Mouse (Mus musculus): ENCODE data around the gene Med16.

GRCm38 (mm10) chr10:79877174-79877573 lies 31.5 kb downstream of the Med16 start:
- TF ChIP-seq POLR2A (IDR thresholded peaks at IDR 0.05; ENCODE audit: extremely low read depth, insufficient read depth, low read length), result no peak
- no peak for TF ChIP-seq CTCF (IDR thresholded peaks at IDR 0.05; ENCODE audit: extremely low read depth, insufficient read depth, low read length)

Measured in cortical plate, adult 2 months (tissue).